16 mouse cellular contexts compared by ENCODE assay signal in the genomic region with DNA sequence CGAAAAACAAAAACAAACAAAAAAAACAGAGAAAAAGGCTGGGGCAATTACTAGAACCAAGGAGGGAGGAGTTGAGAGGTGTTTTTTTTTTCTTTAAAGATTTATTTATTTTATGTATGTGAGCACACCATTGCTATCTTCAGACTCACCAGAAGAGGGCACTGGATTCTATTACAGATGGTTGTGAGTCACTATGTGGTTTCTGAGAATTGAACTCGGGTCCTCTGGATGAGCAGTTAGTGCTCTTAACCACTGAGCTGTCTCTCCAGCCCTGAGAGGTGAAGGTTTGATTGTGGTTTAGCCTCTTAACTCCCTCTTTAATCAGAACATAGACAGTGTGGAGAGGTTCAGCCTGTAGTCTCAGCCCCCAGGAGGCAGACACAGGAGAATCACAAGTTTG. TPM values are rescaled to one million over a fixed set of nuclear protein-coding genes. Genes with fewer than 3 reads are reported as not detected.
DNase-seq lines count a peak whose midpoint lies in the region; ATAC-seq and TF ChIP-seq lines count a peak whose summit lies in the region.
"Had no signal": no experiment of that assay in that cellular context is flagged by ENCODE, and none has a peak within 500 bp of the region (broad histone marks: within the 10 kb centered on the region; RNA-seq: fewer than 3 reads in every experiment).

No protein-coding gene starts in this region.

- 86% methylated on average over 2 of the region's 2 CpGs for WGBS in intestine, postnatal 0 days
- WGBS in intestine, embryonic 16.5 days, result 81% methylated on average over 2 of the region's 2 CpGs
- WGBS in thymus, adult 2 months, result 45% methylated on average over 2 of the region's 2 CpGs

- H3K27me3 ChIP-seq in intestine, postnatal 0 days (replicated peaks; ENCODE audit: control insufficient read depth, insufficient read depth, low read length), result no peaks in the 10 kb centered on the region
- H3K27me3 ChIP-seq in intestine, embryonic 16.5 days (replicated peaks; ENCODE audit: control insufficient read depth, insufficient read depth, low read length), result no peaks in the 10 kb centered on the region
- no peaks in the 10 kb centered on the region for H3K27me3 ChIP-seq in thymus, adult 2 months (ENCODE audit: control insufficient read depth, insufficient read depth, low read length)
- H3K27me3 ChIP-seq: intestine, embryonic 15.5 days; neural tube, embryonic 15.5 days; stomach, embryonic 15.5 days had no signal

- no peak overlapping the region for H3K27ac ChIP-seq in intestine, postnatal 0 days (ENCODE audit: low read depth, low read length)
- H3K27ac ChIP-seq in intestine, embryonic 16.5 days (ENCODE audit: low read length), result no peak overlapping the region
- H3K27ac ChIP-seq in thymus, adult 2 months (ENCODE audit: control insufficient read depth, insufficient read depth, low read length), result no peak overlapping the region
- H3K27ac ChIP-seq: intestine, embryonic 15.5 days; neural tube, embryonic 15.5 days; stomach, embryonic 15.5 days had no signal

- peak; percentile 39 for DNase-seq in thymus, postnatal 0 days (ENCODE audit: low spot score)
- no peak for DNase-seq in thymus, adult 2 months
- DNase-seq in R1 (ENCODE audit: low read depth, low spot score), result peak; percentile 74
- DNase-seq in urinary bladder, adult 2 months (ENCODE audit: low spot score), result no peak
- no peak for DNase-seq in cerebellum, adult 8-10 months
- no peak for DNase-seq in ovary, adult 18-20 months (ENCODE audit: low spot score)
- DNase-seq: adrenal gland, adult 8-10 months; heart, adult 11 months; heart, postnatal 14 days; kidney, postnatal 25 days; right cerebral cortex, postnatal 14 days had no signal

- no peaks in the 10 kb centered on the region for H3K9me3 ChIP-seq in intestine, postnatal 0 days (ENCODE audit: control insufficient read depth)
- H3K9me3 ChIP-seq in intestine, embryonic 16.5 days (ENCODE audit: control insufficient read depth, low read length), result no peaks in the 10 kb centered on the region
- H3K9me3 ChIP-seq: intestine, embryonic 15.5 days; neural tube, embryonic 15.5 days; stomach, embryonic 15.5 days had no signal

- H3K4me1 ChIP-seq in intestine, postnatal 0 days (replicated peaks; ENCODE audit: control insufficient read depth, insufficient read depth, low read length), result no peaks in the 10 kb centered on the region
- H3K4me1 ChIP-seq in intestine, embryonic 16.5 days (ENCODE audit: control insufficient read depth, insufficient read depth, low read length), result peaks cover 2% of the 10 kb centered on the region
- peaks cover 4% of the 10 kb centered on the region for H3K4me1 ChIP-seq in thymus, adult 2 months (replicated peaks; ENCODE audit: control insufficient read depth, insufficient read depth, low read length)
- H3K4me1 ChIP-seq: stomach, embryonic 15.5 days had no signal

- H3K4me2 ChIP-seq in intestine, postnatal 0 days (replicated peaks; ENCODE audit: low read depth), result no peak overlapping the region
- no peak overlapping the region for H3K4me2 ChIP-seq in intestine, embryonic 16.5 days (ENCODE audit: low read depth, low read length)
- H3K4me2 ChIP-seq: intestine, embryonic 15.5 days; neural tube, embryonic 15.5 days; stomach, embryonic 15.5 days had no signal

- TF ChIP-seq POLR2A in thymus, adult 2 months (IDR thresholded peaks at IDR 0.05; ENCODE audit: control insufficient read depth, extremely low read depth, insufficient read depth, low read length, poor library complexity), result no peak

- H3K36me3 ChIP-seq in intestine, postnatal 0 days (ENCODE audit: control insufficient read depth, insufficient read depth), result peaks cover 46% of the 10 kb centered on the region
- H3K36me3 ChIP-seq in intestine, embryonic 16.5 days (ENCODE audit: control insufficient read depth, insufficient read depth, low read length), result peaks cover 12% of the 10 kb centered on the region
- H3K36me3 ChIP-seq in thymus, adult 2 months (ENCODE audit: control insufficient read depth, insufficient read depth, low read length), result peaks cover 24% of the 10 kb centered on the region

- H3K9ac ChIP-seq in intestine, postnatal 0 days (ENCODE audit: low read depth, low read length), result no peak overlapping the region
- no peak overlapping the region for H3K9ac ChIP-seq in intestine, embryonic 16.5 days (ENCODE audit: low read depth, low read length)
- H3K9ac ChIP-seq: intestine, embryonic 15.5 days; neural tube, embryonic 15.5 days; stomach, embryonic 15.5 days had no signal

- ATAC-seq in intestine, postnatal 0 days, result no peak
- ATAC-seq in intestine, embryonic 16.5 days, result no peak
- ATAC-seq: intestine, embryonic 15.5 days had no signal

- peak; percentile 57 for TF ChIP-seq CTCF in intestine, postnatal 0 days (IDR thresholded peaks at IDR 0.05; ENCODE audit: low read depth)
- no peak for TF ChIP-seq CTCF in thymus, adult 2 months (IDR thresholded peaks at IDR 0.05; ENCODE audit: borderline replicate concordance, control insufficient read depth, extremely low read depth, insufficient read depth, low read length, poor library complexity)

- no peak overlapping the region for H3K4me3 ChIP-seq in intestine, postnatal 0 days (ENCODE audit: low read depth, low read length)
- no peak overlapping the region for H3K4me3 ChIP-seq in intestine, embryonic 16.5 days (ENCODE audit: low read length)
- H3K4me3 ChIP-seq in thymus, adult 2 months (ENCODE audit: control insufficient read depth, insufficient read depth, low read length), result no peak overlapping the region
- H3K4me3 ChIP-seq: intestine, embryonic 15.5 days; neural tube, embryonic 15.5 days; stomach, embryonic 15.5 days had no signal

RNA-seq across cellular contexts. Expression of gene Os9, which starts 5.9 kb away (rescaled TPM):
- polyA plus RNA-seq in intestine, postnatal 0 days (2015; fragmentation: Nextera tagmentation; extraction: Ambion mirVana), result 113 and 116 TPM in 2 replicates
- 110 and 116 TPM in 2 replicates for polyA plus RNA-seq in intestine, embryonic 16.5 days (2015; fragmentation: Nextera tagmentation; extraction: Ambion mirVana)
- 90.9 and 95.4 TPM in 2 replicates for polyA plus RNA-seq in thymus, postnatal 0 days (2015; fragmentation: Nextera tagmentation; extraction: Ambion mirVana)
- 97.0 and 106 TPM in 2 replicates for polyA plus RNA-seq in thymus, adult 2 months (2012; rRNA removed)
- 53.9 and 72.8 TPM in 2 replicates for polyA plus RNA-seq in urinary bladder, adult 2 months (2012; rRNA removed)

RNA-seq across cellular contexts. Expression of gene Agap2, which starts 40.0 kb away (rescaled TPM):
- 0.07 and 0.20 TPM in 2 replicates for polyA plus RNA-seq in intestine, postnatal 0 days (2015; fragmentation: Nextera tagmentation; extraction: Ambion mirVana)
- 0.05 and 0.21 TPM in 2 replicates for polyA plus RNA-seq in intestine, embryonic 16.5 days (2015; fragmentation: Nextera tagmentation; extraction: Ambion mirVana)
- polyA plus RNA-seq in thymus, postnatal 0 days (2015; fragmentation: Nextera tagmentation; extraction: Ambion mirVana), result 12.3 and 13.5 TPM in 2 replicates
- polyA plus RNA-seq in thymus, adult 2 months (2012; rRNA removed), result 123 and 149 TPM in 2 replicates
- 2.5 and 5.4 TPM in 2 replicates for polyA plus RNA-seq in urinary bladder, adult 2 months (2012; rRNA removed)

RNA-seq across cellular contexts. Expression of gene Tspan31, which starts 45.0 kb away (rescaled TPM):
- 264 and 300 TPM in 2 replicates for polyA plus RNA-seq in intestine, postnatal 0 days (2015; fragmentation: Nextera tagmentation; extraction: Ambion mirVana)
- polyA plus RNA-seq in intestine, embryonic 16.5 days (2015; fragmentation: Nextera tagmentation; extraction: Ambion mirVana), result 189 and 206 TPM in 2 replicates
- polyA plus RNA-seq in thymus, postnatal 0 days (2015; fragmentation: Nextera tagmentation; extraction: Ambion mirVana), result 49.9 and 60.5 TPM in 2 replicates
- polyA plus RNA-seq in thymus, adult 2 months (2012; rRNA removed), result 39.5 and 45.2 TPM in 2 replicates
- 79.5 and 81.4 TPM in 2 replicates for polyA plus RNA-seq in urinary bladder, adult 2 months (2012; rRNA removed)

RNA-seq across cellular contexts. Expression of gene B4galnt1, which starts 50.0 kb away (rescaled TPM):
- polyA plus RNA-seq in intestine, postnatal 0 days (2015; fragmentation: Nextera tagmentation; extraction: Ambion mirVana), result 29.4 and 34.1 TPM in 2 replicates
- 65.6 and 66.7 TPM in 2 replicates for polyA plus RNA-seq in intestine, embryonic 16.5 days (2015; fragmentation: Nextera tagmentation; extraction: Ambion mirVana)
- polyA plus RNA-seq in thymus, postnatal 0 days (2015; fragmentation: Nextera tagmentation; extraction: Ambion mirVana), result 39.2 and 48.6 TPM in 2 replicates
- 196 and 239 TPM in 2 replicates for polyA plus RNA-seq in thymus, adult 2 months (2012; rRNA removed)
- 6.2 and 7.9 TPM in 2 replicates for polyA plus RNA-seq in urinary bladder, adult 2 months (2012; rRNA removed)

RNA-seq across cellular contexts. Expression of gene Cdk4, which starts 51.7 kb away (rescaled TPM):
- polyA plus RNA-seq in intestine, postnatal 0 days (2015; fragmentation: Nextera tagmentation; extraction: Ambion mirVana), result 500 and 515 TPM in 2 replicates
- 1,474 and 1,595 TPM in 2 replicates for polyA plus RNA-seq in intestine, embryonic 16.5 days (2015; fragmentation: Nextera tagmentation; extraction: Ambion mirVana)
- 889 and 1,028 TPM in 2 replicates for polyA plus RNA-seq in thymus, postnatal 0 days (2015; fragmentation: Nextera tagmentation; extraction: Ambion mirVana)
- 375 and 384 TPM in 2 replicates for polyA plus RNA-seq in thymus, adult 2 months (2012; rRNA removed)
- polyA plus RNA-seq in urinary bladder, adult 2 months (2012; rRNA removed), result 252 and 268 TPM in 2 replicates

Comparison
In these comparisons a context has a peak if more than half of its experiments do, and no peak if none do; other contexts are left out.
1. DNase-seq: peak in thymus, postnatal 0 days (single experiment) and R1 (single experiment); none in thymus, adult 2 months (single experiment), urinary bladder, adult 2 months (single experiment), cerebellum, adult 8-10 months (single experiment) and ovary, adult 18-20 months (single experiment).